Mouse (Mus musculus): ENCODE measurements around the gene Chp1. TPM values are rescaled to one million over a fixed set of nuclear protein-coding genes. Genes with fewer than 3 reads are reported as not detected.

The Chp1 gene
- polyA plus RNA-seq, 1 experiment from 2014 or later = 73.2 TPM

GRCm38 (mm10) chr2:119621302-119621701, 73.8 kb downstream of the Chp1 start:
- ATAC-seq = no peak
- peaks cover 7% of the 10 kb centered on the region; the same call in 1 of the 2 replicates for H3K4me1 ChIP-seq (replicated peaks; ENCODE audit: control insufficient read depth, insufficient read depth, low read length)
- H3K4me2 ChIP-seq (replicated peaks; ENCODE audit: low read depth) = peak overlapping the region; percentile 17
- no peak overlapping the region for H3K4me3 ChIP-seq (ENCODE audit: low read depth, low read length)
- no peaks in the 10 kb centered on the region for H3K9me3 ChIP-seq (ENCODE audit: control insufficient read depth)
- no peak overlapping the region for H3K9ac ChIP-seq (ENCODE audit: low read depth, low read length)
- 0 out of 2 replicates have a peak overlapping the region, but pooled peaks have one; percentile 15 for H3K27ac ChIP-seq (ENCODE audit: low read depth, low read length)
- H3K36me3 ChIP-seq (ENCODE audit: control insufficient read depth, insufficient read depth) = peaks cover 20% of the 10 kb centered on the region; the same call in 1 of the 2 replicates
- H3K27me3 ChIP-seq (replicated peaks; ENCODE audit: control insufficient read depth, insufficient read depth, low read length) = no peaks in the 10 kb centered on the region
- TF ChIP-seq CTCF (IDR thresholded peaks at IDR 0.05; ENCODE audit: low read depth) = no peak
- 56% methylated on average over 2 of the region's 2 CpGs for WGBS

Other genes starting within 250 kb of the Chp1 start
- gene Dll4, start 221.9 kb upstream of the Chp1 start, polyA plus RNA-seq (2015; fragmentation: Nextera tagmentation; extraction: Ambion mirVana) = 3.7 and 4.1 TPM in 2 replicates
- gene Chac1, start 196.5 kb upstream of the Chp1 start, polyA plus RNA-seq (2015; fragmentation: Nextera tagmentation; extraction: Ambion mirVana) = 1.1 and 1.4 TPM in 2 replicates
- gene Ino80, start 70.0 kb upstream of the Chp1 start, polyA plus RNA-seq (2015; fragmentation: Nextera tagmentation; extraction: Ambion mirVana) = 2.4 and 2.6 TPM in 2 replicates
- gene Exd1, start 70 bp upstream of the Chp1 start, polyA plus RNA-seq (2015; fragmentation: Nextera tagmentation; extraction: Ambion mirVana) = 0.38 TPM in 2 replicates
- 15.6 and 18.7 TPM in 2 replicates for gene Nusap1, start 70.6 kb downstream of the Chp1 start, polyA plus RNA-seq (2015; fragmentation: Nextera tagmentation; extraction: Ambion mirVana)
- 6.6 and 6.7 TPM in 2 replicates for gene Oip5, start 70.8 kb downstream of the Chp1 start, polyA plus RNA-seq (2015; fragmentation: Nextera tagmentation; extraction: Ambion mirVana)
- 24.3 and 26.6 TPM in 2 replicates for gene Ndufaf1, start 115.1 kb downstream of the Chp1 start, polyA plus RNA-seq (2015; fragmentation: Nextera tagmentation; extraction: Ambion mirVana)
- 29.4 and 32.1 TPM in 2 replicates for gene Rtf1, start 127.4 kb downstream of the Chp1 start, polyA plus RNA-seq (2015; fragmentation: Nextera tagmentation; extraction: Ambion mirVana)
- gene Itpka, start 194.6 kb downstream of the Chp1 start, polyA plus RNA-seq (2015; fragmentation: Nextera tagmentation; extraction: Ambion mirVana) = 5.3 and 6.2 TPM in 2 replicates
- 1.5 and 1.6 TPM in 2 replicates for gene Ltk, start 212.7 kb downstream of the Chp1 start, polyA plus RNA-seq (2015; fragmentation: Nextera tagmentation; extraction: Ambion mirVana)
- 8.2 and 10.7 TPM in 2 replicates for gene Rpap1, start 239.8 kb downstream of the Chp1 start, polyA plus RNA-seq (2015; fragmentation: Nextera tagmentation; extraction: Ambion mirVana)